Mouse (Mus musculus) thymus, adult 2 months (tissue): ENCODE measurements around the gene Trem3. TPM values are rescaled to one million over a fixed set of nuclear protein-coding genes. Genes with fewer than 3 reads are reported as not detected.

Experiments
- DNase-seq: peaks from one replicate; pipeline ENCODE4 v3.0.0; 2021
- H3K27ac ChIP-seq: fragments of 200-500 bp; 2 replicates; pipeline ENCODE4 v1.5.1; 2012; ENCODE audit warnings: low read length, control low read depth; ENCODE audit not compliant: control insufficient read depth, insufficient read depth
- H3K27me3 ChIP-seq: fragments of 200-500 bp; 2 replicates; pipeline ENCODE4 v1.6.1; 2012; ENCODE audit warnings: mild to moderate bottlenecking, low read length, moderate library complexity, mixed read lengths; ENCODE audit not compliant: control insufficient read depth, insufficient read depth
- H3K36me3 ChIP-seq: fragments of 200-500 bp; 2 replicates; pipeline ENCODE4 v1.6.1; 2012; ENCODE audit warnings: mild to moderate bottlenecking, low read length, moderate library complexity; ENCODE audit not compliant: control insufficient read depth, insufficient read depth
- H3K4me1 ChIP-seq: fragments of 200-500 bp; replicated peaks from 2 replicates; pipeline ENCODE4 v1.6.1; 2012; ENCODE audit warnings: low read length; ENCODE audit not compliant: control insufficient read depth, insufficient read depth
- H3K4me3 ChIP-seq: fragments of 200-500 bp; 2 replicates; pipeline ENCODE4 v1.5.1; 2012; ENCODE audit warnings: mild to moderate bottlenecking, low read length, control low read depth, moderate library complexity; ENCODE audit not compliant: control insufficient read depth, insufficient read depth
- CTCF ChIP-seq: fragments of 200-500 bp; IDR thresholded peaks from 2 replicates; pipeline ENCODE4 v1.5.1; 2012; ENCODE audit warnings: mild to moderate bottlenecking, control low read depth, low read length, moderate library complexity, borderline replicate concordance; ENCODE audit not compliant: control insufficient read depth, poor library complexity, insufficient read depth; ENCODE audit errors: extremely low read depth
- POLR2A ChIP-seq: fragments of 200-500 bp; IDR thresholded peaks from 2 replicates; pipeline ENCODE4 v1.6.1; 2012; ENCODE audit warnings: mild to moderate bottlenecking, low read length, control low read depth, moderate library complexity; ENCODE audit not compliant: control insufficient read depth, poor library complexity, insufficient read depth; ENCODE audit errors: extremely low read depth
- WGBS: fragments of 180-500 bp; shearing (Covaris S2); methylation state at CpG from one replicate; pipeline ENCODE4 v1.1.7; 2018; 5-methylcytosine and 5-hydroxymethylcytosine counted together
- polyA plus RNA-seq: library from polyadenylated mRNA; depleted of rRNA; stranded (reverse); fragments of >200 nt; gene quantifications from 2 replicates; pipeline ENCODE4 v1.2.3, GENCODE M21; 2012; rRNA removed

Gene Trem3
- polyA plus RNA-seq, 1 experiment = 0.23 TPM

- H3K36me3 ChIP-seq = peaks cover 7% of the 10 kb centered on the region; the same call in 1 of the 2 replicates
These were observed 54.2 kb downstream of the Trem3 start for GRCm38 (mm10) chr17:48301792-48302191.

More at GRCm38 (mm10) chr17:48301792-48302191, 54.2 kb downstream of the Trem3 start:
- TF ChIP-seq POLR2A = no peak
- TF ChIP-seq CTCF = no peak
- H3K27me3 ChIP-seq = no peaks in the 10 kb centered on the region
- no peak for DNase-seq
- peaks cover 43% of the 10 kb centered on the region for H3K4me1 ChIP-seq
- no peak overlapping the region for H3K4me3 ChIP-seq
- 61% methylated on average over 5 of the region's 5 CpGs for WGBS
- H3K27ac ChIP-seq = no peak overlapping the region

Other genes starting within 250 kb of the Trem3 start
- not detected in 2 replicates for gene 1700122O11Rik, start 209.5 kb upstream of the Trem3 start, polyA plus RNA-seq
- 0.12 TPM in 1 of 2 replicates, not detected in the other for gene 1700067P10Rik, start 158.5 kb upstream of the Trem3 start, polyA plus RNA-seq
- 0.15 and 0.28 TPM in 2 replicates for gene 9830107B12Rik, start 101.5 kb upstream of the Trem3 start, polyA plus RNA-seq
- gene A530064D06Rik, start 80.5 kb upstream of the Trem3 start, polyA plus RNA-seq = 0.92 and 1.2 TPM in 2 replicates
- 0.08 and 0.09 TPM in 2 replicates for gene Trem1, start 15.0 kb upstream of the Trem3 start, polyA plus RNA-seq
- gene Treml4, start 16.5 kb downstream of the Trem3 start, polyA plus RNA-seq = 4.3 and 4.7 TPM in 2 replicates
- 54.8 and 56.4 TPM in 2 replicates for gene Treml2, start 51.7 kb downstream of the Trem3 start, polyA plus RNA-seq
- 4.0 and 4.3 TPM in 2 replicates for gene B430306N03Rik, start 68.4 kb downstream of the Trem3 start, polyA plus RNA-seq
- 7.1 and 11.7 TPM in 2 replicates for gene Trem2, start 98.6 kb downstream of the Trem3 start, polyA plus RNA-seq
- 0.73 TPM in 1 of 2 replicates, not detected in the other for gene Treml1, start 112.1 kb downstream of the Trem3 start, polyA plus RNA-seq
- 210 and 244 TPM in 2 replicates for gene Nfya, start 162.1 kb downstream of the Trem3 start, polyA plus RNA-seq
- gene Oard1, start 162.2 kb downstream of the Trem3 start, polyA plus RNA-seq = 12.0 TPM in 2 replicates
- 0.99 and 7.6 TPM in 2 replicates for gene Apobec2, start 185.2 kb downstream of the Trem3 start, polyA plus RNA-seq
- 0.22 and 0.31 TPM in 2 replicates for gene Tspo2, start 203.7 kb downstream of the Trem3 start, polyA plus RNA-seq
- gene Unc5cl, start 207.1 kb downstream of the Trem3 start, polyA plus RNA-seq = 68.1 and 72.7 TPM in 2 replicates